Mouse (Mus musculus): ENCODE measurements around the gene Pex19. TPM values are rescaled to one million over a fixed set of nuclear protein-coding genes. Genes with fewer than 3 reads are reported as not detected.

The Pex19 gene
- polyA plus RNA-seq, 1 experiment from 2014 or later, result 38.7 TPM

GRCm38 (mm10) chr1:172160508-172160907 lies 34.0 kb downstream of the Pex19 start:
- Histone ChIP-seq H3K9ac (no peak overlapping the region), H3K27me3 (no peaks in the 10 kb centered on the region), H3K9me3 (replicated peaks) (no peaks in the 10 kb centered on the region), H3K4me1 (replicated peaks) (peaks cover 11% of the 10 kb centered on the region; the same call in 1 of the 2 replicates), H3K36me3 (replicated peaks) (peaks cover 43% of the 10 kb centered on the region), H3K4me3 (replicated peaks) (no peak overlapping the region), H3K27ac (replicated peaks) (no peak overlapping the region), H3K4me2 (no peak overlapping the region)
- no peak for ATAC-seq (ENCODE audit: insufficient read depth)

GRCm38 (mm10) chr1:172162009-172162408 lies 35.5 kb downstream of the Pex19 start:
- H3K4me1 ChIP-seq (replicated peaks), result peaks cover 11% of the 10 kb centered on the region; the same call in 1 of the 2 replicates
- no peaks in the 10 kb centered on the region for H3K27me3 ChIP-seq
- no peaks in the 10 kb centered on the region for H3K9me3 ChIP-seq (replicated peaks)
- peaks cover 45% of the 10 kb centered on the region for H3K36me3 ChIP-seq (replicated peaks)
- 81% methylated on average over 1 of the region's 1 CpGs for WGBS (ENCODE audit: insufficient replicate concordance)
- no peak overlapping the region for H3K27ac ChIP-seq (replicated peaks)
- no peak overlapping the region for H3K4me3 ChIP-seq (replicated peaks)
- H3K4me2 ChIP-seq, result no peak overlapping the region
- no peak for ATAC-seq (ENCODE audit: insufficient read depth)
- no peak overlapping the region for H3K9ac ChIP-seq

GRCm38 (mm10) chr1:172162959-172163358 lies 36.4 kb downstream of the Pex19 start:
- no peak overlapping the region for H3K9ac ChIP-seq
- no peak overlapping the region for H3K4me2 ChIP-seq
- H3K9me3 ChIP-seq (replicated peaks), result no peaks in the 10 kb centered on the region
- no peak overlapping the region; the same call in 1 of the 2 replicates for H3K27ac ChIP-seq (replicated peaks)
- H3K4me1 ChIP-seq (replicated peaks), result peaks cover 11% of the 10 kb centered on the region; the same call in 1 of the 2 replicates
- 85% methylated on average over 6 of the region's 6 CpGs for WGBS (ENCODE audit: insufficient replicate concordance)
- no peak overlapping the region for H3K4me3 ChIP-seq (replicated peaks)
- ATAC-seq (ENCODE audit: insufficient read depth), result no peak
- peaks cover 54% of the 10 kb centered on the region for H3K36me3 ChIP-seq (replicated peaks)
- H3K27me3 ChIP-seq, result no peaks in the 10 kb centered on the region

GRCm38 (mm10) chr1:172167911-172168310 lies 41.4 kb downstream of the Pex19 start:
- H3K9me3 ChIP-seq (replicated peaks), result no peaks in the 10 kb centered on the region
- H3K4me1 ChIP-seq (replicated peaks), result no peaks in the 10 kb centered on the region
- no peaks in the 10 kb centered on the region for H3K27me3 ChIP-seq
- H3K36me3 ChIP-seq (replicated peaks), result peaks cover 86% of the 10 kb centered on the region
- 91% methylated on average over 5 of the region's 5 CpGs for whole genome bisulfite sequencing (ENCODE audit: insufficient replicate concordance)
- no peak overlapping the region for H3K9ac ChIP-seq
- H3K4me2 ChIP-seq, result no peak overlapping the region
- no peak overlapping the region for H3K4me3 ChIP-seq (replicated peaks)
- H3K27ac ChIP-seq (replicated peaks), result no peak overlapping the region
- no peak for ATAC-seq (ENCODE audit: insufficient read depth)

DNA sequence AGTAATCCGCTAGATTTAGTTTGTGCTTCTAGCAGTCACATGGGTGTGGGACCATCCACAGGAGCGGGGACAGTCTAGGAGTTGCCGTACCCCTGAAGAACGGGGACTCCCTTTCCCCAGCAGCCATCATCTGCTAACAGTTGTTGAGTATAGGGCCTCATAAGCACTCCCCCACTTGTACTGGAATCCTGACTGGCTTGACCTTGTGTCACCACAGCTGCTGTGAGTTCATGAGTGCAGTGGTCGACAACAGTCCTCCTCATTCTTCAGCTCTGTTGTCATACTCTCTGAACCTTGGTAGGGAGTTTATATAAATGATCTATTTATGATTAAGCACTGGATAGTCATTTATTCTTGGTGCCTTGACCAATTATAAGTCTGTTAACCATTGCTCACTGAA lies 43.3 kb downstream of the Pex19 start:
- Histone ChIP-seq H3K36me3 (replicated peaks) (peaks cover 96% of the 10 kb centered on the region), H3K27ac (replicated peaks) (no peak overlapping the region), H3K9me3 (replicated peaks) (no peaks in the 10 kb centered on the region), H3K4me2 (no peak overlapping the region), H3K4me1 (replicated peaks) (no peaks in the 10 kb centered on the region), H3K9ac (no peak overlapping the region), H3K4me3 (replicated peaks) (no peak overlapping the region), H3K27me3 (no peaks in the 10 kb centered on the region)
- 90% methylated on average over 5 of the region's 5 CpGs for WGBS (ENCODE audit: insufficient replicate concordance)
- no peak for ATAC-seq (ENCODE audit: insufficient read depth)

- 92% methylated on average over 21 of the region's 21 CpGs for WGBS (ENCODE audit: insufficient replicate concordance)
- Histone ChIP-seq H3K4me3 (replicated peaks) (no peak overlapping the region), H3K9ac (no peak overlapping the region), H3K9me3 (replicated peaks) (no peaks in the 10 kb centered on the region), H3K27me3 (no peaks in the 10 kb centered on the region), H3K36me3 (replicated peaks) (peaks cover 93% of the 10 kb centered on the region), H3K4me2 (no peak overlapping the region), H3K4me1 (replicated peaks) (no peaks in the 10 kb centered on the region), H3K27ac (replicated peaks) (no peak overlapping the region)
- no peak for ATAC-seq (ENCODE audit: insufficient read depth)
These were observed 45.8 kb downstream of the Pex19 start for GRCm38 (mm10) chr1:172172381-172172780.

DNA sequence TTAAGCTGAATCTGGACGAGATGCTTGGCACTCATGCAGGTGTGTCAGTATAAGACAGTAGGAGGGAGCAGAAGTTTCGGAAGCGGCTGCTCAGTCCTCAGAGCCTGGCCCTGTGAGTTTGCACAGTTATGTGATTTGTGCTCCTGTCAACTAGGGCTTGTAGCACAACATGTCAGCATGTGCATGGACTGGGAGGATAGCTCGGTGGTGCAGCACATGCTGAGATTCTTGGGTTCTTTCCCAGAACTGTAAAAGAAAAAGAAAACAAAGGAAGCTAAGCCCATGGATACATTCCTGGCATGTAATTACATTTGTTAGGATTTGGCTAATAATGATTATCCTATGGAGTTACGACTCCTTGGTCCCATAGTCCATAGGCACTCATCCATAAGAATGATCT lies 46.6 kb downstream of the Pex19 start:
- no peak overlapping the region for H3K4me2 ChIP-seq
- no peak overlapping the region for H3K9ac ChIP-seq
- H3K9me3 ChIP-seq (replicated peaks), result no peaks in the 10 kb centered on the region
- no peak for ATAC-seq (ENCODE audit: insufficient read depth)
- no peak overlapping the region for H3K4me3 ChIP-seq (replicated peaks)
- H3K4me1 ChIP-seq (replicated peaks), result no peaks in the 10 kb centered on the region
- no peak overlapping the region for H3K27ac ChIP-seq (replicated peaks)
- peaks cover 93% of the 10 kb centered on the region for H3K36me3 ChIP-seq (replicated peaks)
- 85% methylated on average over 5 of the region's 5 CpGs for WGBS (ENCODE audit: insufficient replicate concordance)
- H3K27me3 ChIP-seq, result no peaks in the 10 kb centered on the region

DNA sequence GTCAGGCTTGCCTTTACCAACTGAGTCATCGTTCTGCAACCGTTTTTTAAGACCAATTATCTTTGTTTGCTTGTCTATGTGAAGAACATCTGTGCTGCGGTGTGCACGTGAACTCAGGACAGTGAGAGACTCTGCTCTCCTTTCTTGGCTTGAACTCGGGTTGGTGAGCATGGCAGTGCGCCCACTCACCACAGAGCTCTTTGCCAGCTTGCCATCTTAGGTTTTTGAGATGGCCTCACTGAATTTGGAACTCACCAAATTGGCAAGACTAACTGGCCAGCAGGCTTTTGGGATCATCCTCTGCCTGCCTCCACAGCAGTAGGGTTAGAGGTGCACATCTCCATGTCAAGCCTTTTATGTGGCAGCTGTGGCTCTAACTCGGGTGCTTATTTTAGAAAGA lies 51.2 kb downstream of the Pex19 start:
- Histone ChIP-seq H3K4me2 (no peak overlapping the region), H3K27ac (replicated peaks) (no peak overlapping the region), H3K9ac (no peak overlapping the region), H3K4me1 (replicated peaks) (no peaks in the 10 kb centered on the region), H3K9me3 (replicated peaks) (no peaks in the 10 kb centered on the region), H3K36me3 (replicated peaks) (peaks cover 93% of the 10 kb centered on the region), H3K27me3 (no peaks in the 10 kb centered on the region), H3K4me3 (replicated peaks) (no peak overlapping the region)
- ATAC-seq (ENCODE audit: insufficient read depth), result no peak
- WGBS (ENCODE audit: insufficient replicate concordance), result 85% methylated on average over 7 of the region's 7 CpGs

DNA sequence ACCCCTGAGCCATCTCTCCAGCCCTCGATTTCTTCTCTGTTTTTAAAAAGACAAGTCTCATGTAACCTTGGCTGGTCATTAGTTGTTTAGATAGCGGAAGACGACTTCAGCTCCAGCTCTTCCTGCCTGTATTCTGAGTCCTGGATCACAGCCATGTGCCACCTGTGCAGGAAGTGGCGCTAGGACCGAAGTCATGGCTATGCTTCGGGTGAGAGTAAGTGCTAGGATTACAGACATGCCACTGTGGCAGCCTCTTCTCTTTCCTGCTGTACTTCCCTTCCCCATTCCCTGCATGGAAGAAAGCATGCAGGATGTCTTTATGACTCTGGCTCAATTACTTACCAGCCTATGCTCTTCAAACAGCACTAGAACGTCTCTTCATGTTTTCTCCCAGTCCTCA lies 52.5 kb downstream of the Pex19 start:
- H3K4me2 ChIP-seq, result no peak overlapping the region
- no peak overlapping the region for H3K4me3 ChIP-seq (replicated peaks)
- H3K9me3 ChIP-seq (replicated peaks), result no peaks in the 10 kb centered on the region
- peaks cover 85% of the 10 kb centered on the region for H3K36me3 ChIP-seq (replicated peaks)
- H3K9ac ChIP-seq, result no peak overlapping the region
- no peaks in the 10 kb centered on the region for H3K27me3 ChIP-seq
- 79% methylated on average over 7 of the region's 7 CpGs for WGBS (ENCODE audit: insufficient replicate concordance)
- no peak overlapping the region for H3K27ac ChIP-seq (replicated peaks)
- H3K4me1 ChIP-seq (replicated peaks), result no peaks in the 10 kb centered on the region
- ATAC-seq (ENCODE audit: insufficient read depth), result no peak

DNA sequence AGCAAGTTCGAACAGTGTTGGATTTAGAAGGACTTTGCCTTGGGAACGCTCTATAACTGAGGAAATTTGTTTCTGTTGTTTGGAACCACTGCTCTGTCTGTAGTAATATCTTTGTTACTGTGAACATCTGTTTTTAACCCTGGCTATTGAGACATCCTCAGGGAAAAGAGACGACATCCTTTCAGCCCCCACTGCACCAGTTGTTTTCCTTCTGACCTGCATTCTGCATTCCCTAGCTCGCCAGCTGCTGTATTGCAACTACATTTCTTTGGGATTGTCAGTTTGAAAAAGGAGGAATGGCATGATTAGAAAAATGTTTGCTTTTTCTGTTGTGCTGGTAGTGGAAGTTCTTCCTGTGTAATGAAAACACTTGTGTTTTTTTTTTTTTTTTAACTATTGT lies 54.3 kb downstream of the Pex19 start:
- H3K36me3 ChIP-seq (replicated peaks), result peaks cover 83% of the 10 kb centered on the region
- WGBS (ENCODE audit: insufficient replicate concordance), result 79% methylated on average over 4 of the region's 4 CpGs

GRCm38 (mm10) chr1:172181777-172182176 lies 55.2 kb downstream of the Pex19 start:
- Histone ChIP-seq H3K4me2 (no peak overlapping the region), H3K4me3 (replicated peaks) (no peak overlapping the region), H3K36me3 (replicated peaks) (peaks cover 84% of the 10 kb centered on the region), H3K4me1 (replicated peaks) (no peaks in the 10 kb centered on the region), H3K27me3 (no peaks in the 10 kb centered on the region), H3K27ac (replicated peaks) (no peak overlapping the region), H3K9me3 (replicated peaks) (no peaks in the 10 kb centered on the region), H3K9ac (no peak overlapping the region)
- no peak for ATAC-seq (ENCODE audit: insufficient read depth)
- WGBS (ENCODE audit: insufficient replicate concordance), result 84% methylated on average over 3 of the region's 3 CpGs

More for the DNA sequence above, 54.3 kb downstream of the Pex19 start:
- no peaks in the 10 kb centered on the region for H3K4me1 ChIP-seq (replicated peaks)
- H3K4me2 ChIP-seq, result no peak overlapping the region
- no peaks in the 10 kb centered on the region for H3K27me3 ChIP-seq
- no peak overlapping the region for H3K9ac ChIP-seq
- H3K9me3 ChIP-seq (replicated peaks), result no peaks in the 10 kb centered on the region
- no peak overlapping the region for H3K4me3 ChIP-seq (replicated peaks)
- no peak overlapping the region for H3K27ac ChIP-seq (replicated peaks)
- ATAC-seq (ENCODE audit: insufficient read depth), result no peak

GRCm38 (mm10) chr1:172183056-172183455 lies 56.5 kb downstream of the Pex19 start:
- no peaks in the 10 kb centered on the region for H3K9me3 ChIP-seq (replicated peaks)
- H3K36me3 ChIP-seq (replicated peaks), result peaks cover 85% of the 10 kb centered on the region
- no peak overlapping the region for H3K9ac ChIP-seq
- no peaks in the 10 kb centered on the region for H3K27me3 ChIP-seq
- H3K4me1 ChIP-seq (replicated peaks), result no peaks in the 10 kb centered on the region
- 90% methylated on average over 6 of the region's 6 CpGs for WGBS (ENCODE audit: insufficient replicate concordance)
- ATAC-seq (ENCODE audit: insufficient read depth), result no peak
- H3K4me3 ChIP-seq (replicated peaks), result no peak overlapping the region
- no peak overlapping the region for H3K4me2 ChIP-seq
- H3K27ac ChIP-seq (replicated peaks), result no peak overlapping the region
